Mouse (Mus musculus) embryonic fibroblast, embryonic 13.5 days (primary cell): Measurements from ENCODE around the gene Negr1.

ENCODE experiments used
- CTCF ChIP-seq: IDR thresholded peaks from 2 replicates; pipeline ENCODE4 v1.5.1; 2011; ENCODE audit warnings: mild to moderate bottlenecking, control low read depth, low read length, moderate library complexity, borderline replicate concordance; ENCODE audit not compliant: insufficient read depth
- POLR2A ChIP-seq: IDR thresholded peaks from 2 replicates; pipeline ENCODE4 v1.6.1; 2011; ENCODE audit warnings: low read depth, mild to moderate bottlenecking, control low read depth, low read length, moderate library complexity

GRCm38 (mm10) chr3:156559441-156559825, 2.2 kb upstream of the Negr1 start:
- TF ChIP-seq POLR2A: no peak
- TF ChIP-seq CTCF: no peak
